Mouse (Mus musculus): ENCODE results near the gene Abi1. TPM values are rescaled to one million over a fixed set of nuclear protein-coding genes. Genes with fewer than 3 reads are reported as not detected.
A peak's percentile ranks its signal among the peaks of the same experiment; 100 is the strongest.

Gene Abi1
- 52.0 and 57.0 TPM in 2 replicates for polyA plus RNA-seq (2015; fragmentation: Nextera tagmentation; extraction: Ambion mirVana)

DNA sequence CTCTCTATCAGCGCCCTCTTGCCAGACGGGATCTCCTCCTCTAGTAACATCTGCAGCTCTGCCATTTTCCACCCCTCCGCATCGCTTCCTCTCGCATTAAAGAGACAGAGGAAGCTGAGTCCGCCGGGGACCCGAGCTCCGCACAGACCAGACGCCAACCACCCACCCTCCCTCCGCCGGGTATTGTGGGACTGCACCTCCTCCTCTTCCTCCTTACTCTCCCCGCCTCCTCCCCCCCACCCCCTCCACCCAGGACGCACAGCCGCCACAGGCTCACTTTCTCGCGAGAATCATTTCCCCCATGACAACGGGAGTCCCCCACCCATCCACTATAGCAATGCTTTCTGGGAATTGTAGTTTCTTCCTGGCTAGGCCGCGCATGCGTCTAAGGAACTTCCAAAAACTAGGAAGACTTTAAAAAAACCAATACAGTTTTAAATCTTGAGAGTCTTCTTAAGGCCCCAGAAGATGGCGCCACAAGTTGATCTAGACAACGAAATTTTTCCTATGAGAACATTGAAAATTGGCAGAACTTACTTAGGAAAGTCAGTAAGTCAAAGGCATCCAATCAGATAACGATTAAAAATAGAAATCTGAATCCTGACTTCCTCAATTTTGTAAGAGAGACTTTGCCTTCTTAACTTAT lies at the start of gene Abi1:
Abi1 (minus strand) TSS at position 241 of the 646 bp plus-strand sequence.
- Histone ChIP-seq H3K9ac (peak within 1 kb of the TSS; percentile 88), H3K27me3 (no peaks in the 10 kb centered on the region), H3K4me3 (peak within 1 kb of the TSS; percentile 99), H3K36me3 (no peaks in the 10 kb centered on the region), H3K4me2 (peak within 1 kb of the TSS; percentile 62), H3K4me1 (peaks cover 5% of the 10 kb centered on the region; the same call in 1 of the 2 replicates), H3K9me3 (no peaks in the 10 kb centered on the region), H3K27ac (peak within 1 kb of the TSS; percentile 97)
- WGBS = 3% methylated on average over 23 of the region's 24 CpGs
- peak; percentile 97 for ATAC-seq (ENCODE audit: insufficient number of reproducible peaks, low FRiP score, low TSS enrichment, low read depth)

DNA sequence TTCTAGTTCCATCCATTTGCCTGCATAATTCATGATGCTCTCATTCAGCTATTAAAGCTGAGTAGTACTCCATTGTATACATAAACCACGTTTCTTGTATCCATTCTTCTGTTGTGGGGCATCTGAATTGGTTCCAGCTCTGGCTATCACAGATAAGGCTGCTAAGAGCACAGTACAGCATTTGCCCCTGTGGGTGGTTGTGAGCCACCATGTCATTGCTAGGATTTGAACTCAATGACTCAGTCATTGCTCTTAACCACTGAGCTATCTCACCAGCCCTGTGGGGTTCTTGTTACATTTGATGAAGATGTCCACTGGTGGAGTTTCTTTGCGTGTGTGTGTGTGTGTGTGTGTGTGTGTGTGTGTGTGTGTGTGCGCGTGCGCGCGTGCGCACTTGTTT lies 44.5 kb upstream of the Abi1 start:
- H3K9ac ChIP-seq = no peak overlapping the region
- H3K27me3 ChIP-seq = no peaks in the 10 kb centered on the region
- no peak overlapping the region for H3K4me2 ChIP-seq
- peaks cover 44% of the 10 kb centered on the region for H3K36me3 ChIP-seq
- H3K4me1 ChIP-seq = no peaks in the 10 kb centered on the region
- no peaks in the 10 kb centered on the region for H3K9me3 ChIP-seq
- H3K27ac ChIP-seq = no peak overlapping the region
- no peak for ATAC-seq (ENCODE audit: insufficient number of reproducible peaks, low FRiP score, low TSS enrichment, low read depth)
- H3K4me3 ChIP-seq = no peak overlapping the region
- 94% methylated on average over 8 of the region's 8 CpGs for WGBS

- H3K36me3 ChIP-seq = peaks cover 39% of the 10 kb centered on the region
- no peaks in the 10 kb centered on the region for H3K9me3 ChIP-seq
- 96% methylated on average over 2 of the region's 2 CpGs for WGBS
- no peak for ATAC-seq (ENCODE audit: insufficient number of reproducible peaks, low FRiP score, low TSS enrichment, low read depth)
- H3K4me3 ChIP-seq = no peak overlapping the region
- H3K4me1 ChIP-seq = no peaks in the 10 kb centered on the region
- no peaks in the 10 kb centered on the region for H3K27me3 ChIP-seq
- H3K4me2 ChIP-seq = no peak overlapping the region
- no peak overlapping the region for H3K27ac ChIP-seq
- no peak overlapping the region for H3K9ac ChIP-seq
Observed at GRCm38 (mm10) chr2:23078588-23078987, 38.5 kb upstream of the Abi1 start.

GRCm38 (mm10) chr2:23077693-23078092 lies 37.7 kb upstream of the Abi1 start:
- Histone ChIP-seq H3K36me3 (peaks cover 38% of the 10 kb centered on the region), H3K9me3 (no peaks in the 10 kb centered on the region), H3K9ac (no peak overlapping the region), H3K4me2 (no peak overlapping the region), H3K27me3 (no peaks in the 10 kb centered on the region), H3K4me3 (no peak overlapping the region), H3K27ac (no peak overlapping the region), H3K4me1 (no peaks in the 10 kb centered on the region)
- WGBS = 85% methylated on average over 5 of the region's 5 CpGs
- ATAC-seq (ENCODE audit: insufficient number of reproducible peaks, low FRiP score, low TSS enrichment, low read depth) = no peak

DNA sequence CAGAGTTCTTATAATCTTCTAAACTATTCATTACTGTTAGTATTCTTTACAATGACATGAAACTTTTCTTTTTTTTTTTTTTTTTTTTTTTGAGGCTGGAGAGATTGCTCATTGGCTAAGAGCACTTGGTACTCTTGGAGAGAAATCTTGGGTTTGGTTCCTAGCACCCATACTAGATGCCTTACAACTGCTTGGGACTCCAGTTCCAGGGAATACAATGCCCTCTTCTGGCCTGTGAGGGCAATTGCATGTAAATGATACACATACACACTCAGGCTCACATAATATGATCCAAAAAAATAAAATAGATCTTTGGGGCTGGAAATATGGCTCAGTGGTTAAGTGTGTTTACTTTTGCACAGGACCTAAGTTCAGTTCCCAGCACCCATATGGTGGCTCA lies 36.7 kb upstream of the Abi1 start:
- no peaks in the 10 kb centered on the region for H3K27me3 ChIP-seq
- H3K4me3 ChIP-seq = no peak overlapping the region
- H3K36me3 ChIP-seq = peaks cover 34% of the 10 kb centered on the region
- no peaks in the 10 kb centered on the region for H3K4me1 ChIP-seq
- no peak for ATAC-seq (ENCODE audit: insufficient number of reproducible peaks, low FRiP score, low TSS enrichment, low read depth)
- H3K9me3 ChIP-seq = no peaks in the 10 kb centered on the region
- no peak overlapping the region for H3K27ac ChIP-seq
- no peak overlapping the region for H3K9ac ChIP-seq
- no peak overlapping the region for H3K4me2 ChIP-seq

DNA sequence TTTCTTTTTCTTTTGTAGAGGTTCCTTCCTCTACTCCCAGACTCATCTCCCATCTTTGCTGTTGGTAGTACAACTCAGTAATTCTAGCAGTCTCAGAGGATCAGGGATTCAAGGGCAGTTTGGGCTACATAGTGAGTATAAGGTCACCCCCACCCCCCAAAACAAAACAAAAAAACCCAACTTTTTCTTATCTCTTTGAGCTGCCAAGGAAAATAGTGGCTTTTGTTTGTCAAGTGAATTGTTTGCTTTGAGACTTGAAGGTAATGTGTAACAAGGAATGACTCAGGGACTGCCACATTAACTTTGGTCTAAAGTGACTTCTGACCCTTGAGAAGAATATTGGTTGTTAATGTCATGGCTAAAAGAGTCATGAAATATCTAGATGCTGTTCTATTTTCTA lies 35.8 kb upstream of the Abi1 start:
- ATAC-seq (ENCODE audit: insufficient number of reproducible peaks, low FRiP score, low TSS enrichment, low read depth) = no peak
- H3K27me3 ChIP-seq = no peaks in the 10 kb centered on the region

GRCm38 (mm10) chr2:23071406-23071805 lies 31.4 kb upstream of the Abi1 start:
- peaks cover 7% of the 10 kb centered on the region; the same call in 1 of the 2 replicates for H3K36me3 ChIP-seq
- H3K4me2 ChIP-seq = no peak overlapping the region
- 74% methylated on average over 1 of the region's 1 CpGs for WGBS
- no peak for ATAC-seq (ENCODE audit: insufficient number of reproducible peaks, low FRiP score, low TSS enrichment, low read depth)
- H3K4me3 ChIP-seq = no peak overlapping the region
- H3K27me3 ChIP-seq = no peaks in the 10 kb centered on the region
- 0 out of 2 replicates have a peak, but pooled peaks cover 2% of the 10 kb centered on the region for H3K4me1 ChIP-seq
- no peak overlapping the region for H3K9ac ChIP-seq
- H3K27ac ChIP-seq = no peak overlapping the region
- H3K9me3 ChIP-seq = no peaks in the 10 kb centered on the region

More for the DNA sequence above, 35.8 kb upstream of the Abi1 start:
- H3K4me3 ChIP-seq = no peak overlapping the region
- no peak overlapping the region for H3K4me2 ChIP-seq
- peaks cover 27% of the 10 kb centered on the region for H3K36me3 ChIP-seq
- no peaks in the 10 kb centered on the region for H3K4me1 ChIP-seq
- H3K9ac ChIP-seq = no peak overlapping the region
- no peak overlapping the region for H3K27ac ChIP-seq
- H3K9me3 ChIP-seq = no peaks in the 10 kb centered on the region

GRCm38 (mm10) chr2:23070491-23070890 lies 30.4 kb upstream of the Abi1 start:
- H3K27ac ChIP-seq = no peak overlapping the region
- WGBS = 85% methylated on average over 2 of the region's 2 CpGs
- 0 out of 2 replicates have a peak, but pooled peaks cover 2% of the 10 kb centered on the region for H3K4me1 ChIP-seq
- no peaks in the 10 kb centered on the region for H3K27me3 ChIP-seq
- H3K4me2 ChIP-seq = no peak overlapping the region
- no peak for ATAC-seq (ENCODE audit: insufficient number of reproducible peaks, low FRiP score, low TSS enrichment, low read depth)
- no peak overlapping the region for H3K4me3 ChIP-seq
- H3K9ac ChIP-seq = no peak overlapping the region
- H3K9me3 ChIP-seq = no peaks in the 10 kb centered on the region
- peaks cover 2% of the 10 kb centered on the region; the same call in 1 of the 2 replicates for H3K36me3 ChIP-seq

DNA sequence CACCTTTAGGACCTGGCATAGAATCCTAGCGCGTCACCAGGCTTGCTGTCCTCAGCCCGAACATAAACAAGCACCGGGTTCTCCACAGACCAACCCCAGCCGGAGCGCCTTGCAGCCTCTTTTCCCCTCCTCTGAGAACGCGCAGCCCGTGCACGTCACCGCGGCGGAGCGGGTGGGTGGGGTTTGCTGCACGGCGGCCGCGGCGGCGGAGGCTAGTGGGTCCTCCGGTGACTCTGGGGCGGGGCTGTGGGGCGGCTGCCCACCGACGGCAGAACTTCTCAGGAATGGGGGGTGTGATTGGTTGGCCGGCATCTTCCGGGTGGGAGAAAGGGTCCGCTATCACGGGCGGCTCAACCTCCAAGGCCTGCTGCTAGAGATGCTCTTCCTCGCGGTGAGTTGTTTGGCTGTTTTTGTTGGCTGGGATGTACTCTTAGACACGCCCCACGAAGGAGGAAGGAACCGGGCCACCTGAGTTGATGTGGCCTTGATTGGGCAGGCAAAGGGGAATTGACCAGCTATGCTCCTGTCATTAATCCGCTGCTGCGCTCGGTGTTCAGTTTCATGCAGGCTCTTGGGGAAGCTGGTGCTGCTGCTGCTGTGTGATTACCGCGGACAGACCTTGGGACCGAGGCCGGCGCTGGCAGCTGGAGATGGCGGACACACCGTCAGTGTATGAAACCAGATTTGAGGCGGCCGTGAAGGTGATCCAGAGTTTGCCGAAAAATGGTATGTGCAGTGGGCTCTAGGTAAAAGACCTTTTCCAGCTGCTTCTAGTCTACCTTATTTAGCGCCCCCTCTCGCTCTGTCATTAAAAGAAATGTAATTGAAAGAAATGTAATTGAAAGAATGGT lies 29.1 kb upstream of the Abi1 start:
- Histone ChIP-seq H3K9ac (peak overlapping the region; percentile 77), H3K27ac (peak overlapping the region; percentile 96), H3K9me3 (no peaks in the 10 kb centered on the region), H3K4me2 (peak overlapping the region; percentile 93), H3K4me3 (peak overlapping the region; percentile 65), H3K27me3 (no peaks in the 10 kb centered on the region), H3K4me1 (0 out of 2 replicates have a peak, but pooled peaks cover 2% of the 10 kb centered on the region), H3K36me3 (peaks cover 2% of the 10 kb centered on the region; the same call in 1 of the 2 replicates)
- ATAC-seq (ENCODE audit: insufficient number of reproducible peaks, low FRiP score, low TSS enrichment, low read depth) = peak; percentile 88
- WGBS = under 1% methylated on average over 50 of the region's 50 CpGs

GRCm38 (mm10) chr2:23068370-23068737 lies 28.3 kb upstream of the Abi1 start:
- H3K27ac ChIP-seq = peak overlapping the region; percentile 96
- peak overlapping the region; percentile 77 for H3K9ac ChIP-seq
- no peaks in the 10 kb centered on the region for H3K27me3 ChIP-seq
- H3K4me2 ChIP-seq = peak overlapping the region; percentile 93
- no peaks in the 10 kb centered on the region for H3K9me3 ChIP-seq
- WGBS = 0% methylated on average over 21 of the region's 21 CpGs
- peaks cover under 1% of the 10 kb centered on the region; the same call in 1 of the 2 replicates for H3K36me3 ChIP-seq
- peak overlapping the region; percentile 65 for H3K4me3 ChIP-seq
- peak; percentile 58; the same call in 1 of the 2 replicates for ATAC-seq (ENCODE audit: insufficient number of reproducible peaks, low FRiP score, low TSS enrichment, low read depth)
- 0 out of 2 replicates have a peak, but pooled peaks cover 2% of the 10 kb centered on the region for H3K4me1 ChIP-seq

- Histone ChIP-seq H3K27ac (peak within 1 kb of the TSS; percentile 96), H3K27me3 (no peaks in the 10 kb centered on the region), H3K4me1 (0 out of 2 replicates have a peak, but pooled peaks cover 2% of the 10 kb centered on the region), H3K4me2 (peak within 1 kb of the TSS; percentile 93), H3K9me3 (no peaks in the 10 kb centered on the region), H3K36me3 (no peaks in the 10 kb centered on the region; the same call in 1 of the 2 replicates), H3K9ac (peak within 1 kb of the TSS; percentile 77), H3K4me3 (peak within 1 kb of the TSS; percentile 65)
- ATAC-seq (ENCODE audit: insufficient number of reproducible peaks, low FRiP score, low TSS enrichment, low read depth) = peak; percentile 93
- WGBS = 2% methylated on average over 34 of the region's 34 CpGs
Observed at GRCm38 (mm10) chr2:23067552-23068369, 27.7 kb upstream of the Abi1 start, which contains the start of gene Acbd5. Gene Acbd5, plus strand, starts transcription at chr2:23068167.

All from limb, embryonic 15.5 days (tissue).